Mouse (Mus musculus) lung, postnatal 10 days (tissue): ENCODE measurements around the gene Fdps.
"Not testable (repeated sequence)": the region's sequence is repeated elsewhere in the genome, so short reads cannot be mapped to it uniquely, and the experiment has no call there.

Source experiments
- DNase-seq: peaks from one replicate; pipeline ENCODE4 v3.0.0; 2021

The Fdps gene

GRCm38 (mm10) chr3:89101459-89101811 lies 324 bp downstream of the Fdps start:
- DNase-seq: no peak

GRCm38 (mm10) chr3:89100811-89101210 lies 948 bp downstream of the Fdps start, which contains the start of gene Gm43738:
Gm43738 (minus strand) TSS chr3:89101099.
- DNase-seq: no peak

GRCm38 (mm10) chr3:89094021-89094420 lies 7.7 kb downstream of the Fdps start:
- no peak for DNase-seq

- peak; percentile 96 for DNase-seq
Observed at GRCm38 (mm10) chr3:89093175-89093574, 8.6 kb downstream of the Fdps start, which contains the start of gene Rusc1. Rusc1 (minus strand) TSS chr3:89093311.

GRCm38 (mm10) chr3:89092509-89093090 lies 9.2 kb downstream of the Fdps start:
- no peak for DNase-seq

- no peak for DNase-seq
Observed at GRCm38 (mm10) chr3:89091811-89092508, 9.8 kb downstream of the Fdps start.

GRCm38 (mm10) chr3:89090694-89091655 lies 10.8 kb downstream of the Fdps start:
- peak; percentile 88 for DNase-seq

- DNase-seq: peak; percentile 92
Observed at GRCm38 (mm10) chr3:89089882-89090591, 11.7 kb downstream of the Fdps start.

- DNase-seq: no peak
Observed at GRCm38 (mm10) chr3:89088974-89089373, 12.8 kb downstream of the Fdps start.

GRCm38 (mm10) chr3:89087338-89088110 lies 14.2 kb downstream of the Fdps start:
- DNase-seq: peak; percentile 89

- DNase-seq: no peak
Observed at GRCm38 (mm10) chr3:89084654-89085190, 17.0 kb downstream of the Fdps start.

- no peak for DNase-seq
Observed at GRCm38 (mm10) chr3:89084133-89084532, 17.6 kb downstream of the Fdps start.

- DNase-seq: not testable (repeated sequence)
Observed at GRCm38 (mm10) chr3:89082287-89082686, 19.5 kb downstream of the Fdps start.

GRCm38 (mm10) chr3:89077383-89077782 lies 24.4 kb downstream of the Fdps start:
- DNase-seq: no peak

- no peak for DNase-seq
Observed at GRCm38 (mm10) chr3:89067265-89067664, 34.5 kb downstream of the Fdps start.

- no peak for DNase-seq
Observed at GRCm38 (mm10) chr3:89061696-89062095, 40.1 kb downstream of the Fdps start.

GRCm38 (mm10) chr3:89058783-89059182 lies 43.0 kb downstream of the Fdps start:
- peak; percentile 30 for DNase-seq

- DNase-seq: no peak
Observed at GRCm38 (mm10) chr3:89058361-89058760, 43.4 kb downstream of the Fdps start.
